Mouse (Mus musculus): ENCODE measurements around the gene Ints14. TPM values are rescaled to one million over a fixed set of nuclear protein-coding genes. Genes with fewer than 3 reads are reported as not detected.
A peak's percentile ranks its signal among the peaks of the same experiment; 100 is the strongest.

The Ints14 gene
- total and polyA plus RNA-seq, 2 experiments from 2014 or later, result 26.2 to 34.6 TPM

- no peaks in the 10 kb centered on the region for H3K9me3 ChIP-seq (replicated peaks; ENCODE audit: control insufficient read depth, low read length)
- H3K27ac ChIP-seq (ENCODE audit: low read depth), result no peak overlapping the region
- H3K4me1 ChIP-seq (ENCODE audit: control insufficient read depth, insufficient read depth), result 0 out of 2 replicates have a peak, but pooled peaks cover under 1% of the 10 kb centered on the region
- DNase-seq (ENCODE audit: low spot score) (no peak), ATAC-seq (ENCODE audit: insufficient read depth, low read depth) (no peak)
- no peak overlapping the region for H3K4me3 ChIP-seq (ENCODE audit: low read depth, low read length)
- H3K27me3 ChIP-seq (ENCODE audit: control insufficient read depth, insufficient read depth, low read length), result peaks cover 10% of the 10 kb centered on the region; the same call in 1 of the 2 replicates
- no peak overlapping the region for H3K9ac ChIP-seq (replicated peaks; ENCODE audit: low read depth, low read length)
- TF ChIP-seq CTCF (IDR thresholded peaks at IDR 0.05; ENCODE audit: low read depth) (no peak), EP300 (IDR thresholded peaks at IDR 0.05; ENCODE audit: low read depth) (no peak)
- H3K4me2 ChIP-seq (ENCODE audit: low read depth, low read length), result peak overlapping the region; percentile 28
- H3K36me3 ChIP-seq (replicated peaks; ENCODE audit: control insufficient read depth, insufficient read depth, low read length), result no peaks in the 10 kb centered on the region
- 21% methylated on average over 12 of the region's 12 CpGs for WGBS
Measured at GRCm38 (mm10) chr9:64956337-64956736, 4.4 kb upstream of the Ints14 start.

- Histone ChIP-seq H3K27ac (ENCODE audit: low read depth) (no peak overlapping the region), H3K9me3 (replicated peaks; ENCODE audit: control insufficient read depth, low read length) (no peaks in the 10 kb centered on the region), H3K9ac (replicated peaks; ENCODE audit: low read depth, low read length) (no peak overlapping the region), H3K27me3 (ENCODE audit: control insufficient read depth, insufficient read depth, low read length) (peaks cover 2% of the 10 kb centered on the region; the same call in 1 of the 2 replicates), H3K4me2 (ENCODE audit: low read depth, low read length) (no peak overlapping the region), H3K36me3 (replicated peaks; ENCODE audit: control insufficient read depth, insufficient read depth, low read length) (no peaks in the 10 kb centered on the region), H3K4me1 (ENCODE audit: control insufficient read depth, insufficient read depth) (peaks cover 7% of the 10 kb centered on the region; the same call in 1 of the 2 replicates), H3K4me3 (ENCODE audit: low read depth, low read length) (no peak overlapping the region)
- TF ChIP-seq EP300 (IDR thresholded peaks at IDR 0.05; ENCODE audit: low read depth) (no peak), CTCF (IDR thresholded peaks at IDR 0.05; ENCODE audit: low read depth) (no peak)
- ATAC-seq (ENCODE audit: insufficient read depth, low read depth) (no peak), DNase-seq (ENCODE audit: low spot score) (no peak)
- 74% methylated on average over 3 of the region's 3 CpGs for WGBS
Measured at GRCm38 (mm10) chr9:64957276-64957675, 3.4 kb upstream of the Ints14 start.

- no peaks in the 10 kb centered on the region for H3K27me3 ChIP-seq (ENCODE audit: control insufficient read depth, insufficient read depth, low read length)
- under 1% methylated on average over 17 of the region's 17 CpGs for WGBS
Measured at GRCm38 (mm10) chr9:64960978-64961320, 244 bp downstream of the Ints14 start.

GRCm38 (mm10) chr9:64980548-64980947 is 19.8 kb downstream of the Ints14 start:
- Histone ChIP-seq H3K4me2 (ENCODE audit: low read depth, low read length) (no peak overlapping the region), H3K36me3 (replicated peaks; ENCODE audit: control insufficient read depth, insufficient read depth, low read length) (peaks cover 96% of the 10 kb centered on the region), H3K4me1 (ENCODE audit: control insufficient read depth, insufficient read depth) (0 out of 2 replicates have a peak, but pooled peaks cover 6% of the 10 kb centered on the region), H3K4me3 (ENCODE audit: low read depth, low read length) (no peak overlapping the region), H3K9ac (replicated peaks; ENCODE audit: low read depth, low read length) (no peak overlapping the region), H3K27ac (ENCODE audit: low read depth) (peak overlapping the region; percentile 52; the same call in 1 of the 2 replicates), H3K27me3 (ENCODE audit: control insufficient read depth, insufficient read depth, low read length) (no peaks in the 10 kb centered on the region), H3K9me3 (replicated peaks; ENCODE audit: control insufficient read depth, low read length) (no peaks in the 10 kb centered on the region)
- no peak for TF ChIP-seq CTCF (IDR thresholded peaks at IDR 0.05; ENCODE audit: low read depth)
- no peak for TF ChIP-seq EP300 (IDR thresholded peaks at IDR 0.05; ENCODE audit: low read depth)
- ATAC-seq (ENCODE audit: insufficient read depth, low read depth) (peak; percentile 77), DNase-seq (ENCODE audit: low spot score) (peak; percentile 29)
- 52% methylated on average over 3 of the region's 3 CpGs for whole genome bisulfite sequencing

More at GRCm38 (mm10) chr9:64960978-64961320, 244 bp downstream of the Ints14 start:
- H3K36me3 ChIP-seq (replicated peaks; ENCODE audit: control insufficient read depth, insufficient read depth, low read length), result peaks cover 26% of the 10 kb centered on the region
- peak overlapping the region; percentile 76 for H3K4me2 ChIP-seq (ENCODE audit: low read depth, low read length)
- no peak for DNase-seq (ENCODE audit: low spot score)
- peaks cover 7% of the 10 kb centered on the region; the same call in 1 of the 2 replicates for H3K4me1 ChIP-seq (ENCODE audit: control insufficient read depth, insufficient read depth)
- ATAC-seq (ENCODE audit: insufficient read depth, low read depth), result peak; percentile 83
- peak overlapping the region; percentile 87 for H3K4me3 ChIP-seq (ENCODE audit: low read depth, low read length)
- no peaks in the 10 kb centered on the region for H3K9me3 ChIP-seq (replicated peaks; ENCODE audit: control insufficient read depth, low read length)
- H3K27ac ChIP-seq (ENCODE audit: low read depth), result peak overlapping the region; percentile 90
- TF ChIP-seq EP300 (IDR thresholded peaks at IDR 0.05; ENCODE audit: low read depth) (no peak), CTCF (IDR thresholded peaks at IDR 0.05; ENCODE audit: low read depth) (no peak)
- H3K9ac ChIP-seq (replicated peaks; ENCODE audit: low read depth, low read length), result peak overlapping the region; percentile 88

GRCm38 (mm10) chr9:64981904-64982303 is 21.2 kb downstream of the Ints14 start:
- 64% methylated on average over 1 of the region's 1 CpGs for WGBS
- no peak overlapping the region for H3K4me2 ChIP-seq (ENCODE audit: low read depth, low read length)
- H3K36me3 ChIP-seq (replicated peaks; ENCODE audit: control insufficient read depth, insufficient read depth, low read length), result peaks cover 94% of the 10 kb centered on the region
- no peaks in the 10 kb centered on the region for H3K9me3 ChIP-seq (replicated peaks; ENCODE audit: control insufficient read depth, low read length)
- no peak overlapping the region for H3K9ac ChIP-seq (replicated peaks; ENCODE audit: low read depth, low read length)
- H3K4me1 ChIP-seq (ENCODE audit: control insufficient read depth, insufficient read depth), result 0 out of 2 replicates have a peak, but pooled peaks cover 7% of the 10 kb centered on the region
- H3K27ac ChIP-seq (ENCODE audit: low read depth), result no peak overlapping the region
- H3K4me3 ChIP-seq (ENCODE audit: low read depth, low read length), result no peak overlapping the region
- H3K27me3 ChIP-seq (ENCODE audit: control insufficient read depth, insufficient read depth, low read length), result no peaks in the 10 kb centered on the region
- ATAC-seq (ENCODE audit: insufficient read depth, low read depth) (no peak), DNase-seq (ENCODE audit: low spot score) (no peak)
- TF ChIP-seq CTCF (IDR thresholded peaks at IDR 0.05; ENCODE audit: low read depth), result no peak
- TF ChIP-seq EP300 (IDR thresholded peaks at IDR 0.05; ENCODE audit: low read depth), result no peak

All from heart, postnatal 0 days (tissue).